Mouse (Mus musculus) forebrain, embryonic 14.5 days (tissue): ENCODE data around the gene Olfr215. TPM values are rescaled to one million over a fixed set of nuclear protein-coding genes. Genes with fewer than 3 reads are reported as not detected.
"Not testable (repeated sequence)": the region's sequence is repeated elsewhere in the genome, so short reads cannot be mapped to it uniquely, and the experiment has no call there.

Experiments used
- ATAC-seq: fragments of 200-750 bp; cut with Nextera tagmentation; 2 replicates; pipeline ENCODE4 v1.8.0; 2017; ENCODE audit warnings: mild to moderate bottlenecking, moderate library complexity
- DNase-seq: peaks from one replicate; pipeline ENCODE4 v3.0.0-alpha.2; 2015; ENCODE audit warnings: low spot score
- H3K27ac ChIP-seq: fragments of 300-500 bp; sonication (generic); 2 replicates; pipeline ENCODE4 v1.5.1; 2014; ENCODE audit warnings: low read depth, mild to moderate bottlenecking, control low read depth, low read length, moderate library complexity
- H3K27me3 ChIP-seq: fragments of 300-500 bp; sonication (generic); replicated peaks from 2 replicates; pipeline ENCODE4 v1.6.1; 2014; ENCODE audit warnings: low read length, control low read depth, mixed read lengths; ENCODE audit not compliant: control insufficient read depth, insufficient read depth
- H3K36me3 ChIP-seq: fragments of 300-500 bp; sonication (generic); 2 replicates; pipeline ENCODE4 v1.6.1; 2014; ENCODE audit warnings: low read length, control low read depth; ENCODE audit not compliant: control insufficient read depth, insufficient read depth
- H3K4me1 ChIP-seq: fragments of 300-500 bp; sonication (generic); 2 replicates; pipeline ENCODE4 v1.6.1; 2014; ENCODE audit warnings: antibody characterized with exemption, low read length, control low read depth; ENCODE audit not compliant: control insufficient read depth, insufficient read depth
- H3K4me2 ChIP-seq: fragments of 300-500 bp; sonication (generic); 2 replicates; pipeline ENCODE4 v1.6.1; 2014; ENCODE audit warnings: mild to moderate bottlenecking, control low read depth, low read length
- H3K4me3 ChIP-seq: fragments of 300-500 bp; sonication (generic); 2 replicates; pipeline ENCODE4 v1.5.1; 2014; ENCODE audit warnings: low read depth, low read length, control low read depth
- H3K9ac ChIP-seq: fragments of 300-500 bp; sonication (generic); 2 replicates; pipeline ENCODE4 v1.6.1; 2014; ENCODE audit warnings: mild to moderate bottlenecking, low read length, control low read depth, moderate library complexity
- H3K9me3 ChIP-seq: fragments of 300-500 bp; sonication (generic); replicated peaks from 2 replicates; pipeline ENCODE4 v1.6.1; 2016; ENCODE audit warnings: low read length, control low read depth, mixed read lengths; ENCODE audit not compliant: control insufficient read depth
- WGBS: fragments of 180-500 bp; shearing (Covaris S2); extraction: QIAGEN DNeasy Blood & Tissue Kit; methylation state at CpG from one replicate; pipeline ENCODE4 v1.1.7; 2014; 5-methylcytosine and 5-hydroxymethylcytosine counted together
- polyA plus RNA-seq: library from polyadenylated mRNA; unstranded; fragments of >200 nt; fragmentation: Nextera tagmentation; extraction: Ambion mirVana; gene quantifications from 2 replicates; pipeline ENCODE4 v1.2.1, GENCODE M21; 2014

Gene Olfr215
- polyA plus RNA-seq, 1 experiment from 2014 or later, result not detected

GRCm38 (mm10) chr6:116607230-116607629 lies 23.2 kb upstream of the Olfr215 start:
- Histone ChIP-seq H3K27ac (no peak overlapping the region), H3K4me1 (no peaks in the 10 kb centered on the region), H3K36me3 (no peaks in the 10 kb centered on the region), H3K9ac (no peak overlapping the region), H3K4me2 (no peak overlapping the region), H3K4me3 (no peak overlapping the region), H3K27me3 (no peaks in the 10 kb centered on the region), H3K9me3 (no peaks in the 10 kb centered on the region)
- ATAC-seq, result no peak
- 45% methylated on average over 4 of the region's 4 CpGs for WGBS
- DNase-seq, result no peak

GRCm38 (mm10) chr6:116600969-116601368 lies 17.0 kb upstream of the Olfr215 start:
- H3K27me3 ChIP-seq, result not testable (repeated sequence)

GRCm38 (mm10) chr6:116569834-116570233 lies 14.2 kb downstream of the Olfr215 start:
- Histone ChIP-seq H3K27me3 (no peaks in the 10 kb centered on the region), H3K4me3 (no peak overlapping the region), H3K9ac (no peak overlapping the region), H3K4me1 (no peaks in the 10 kb centered on the region), H3K9me3 (no peaks in the 10 kb centered on the region), H3K4me2 (no peak overlapping the region), H3K36me3 (no peaks in the 10 kb centered on the region), H3K27ac (no peak overlapping the region)
- 42% methylated on average over 3 of the region's 3 CpGs for WGBS
- ATAC-seq, result no peak
- DNase-seq, result peak; percentile 69

More at GRCm38 (mm10) chr6:116600969-116601368, 17.0 kb upstream of the Olfr215 start:
- ATAC-seq, H3K4me3 ChIP-seq, H3K36me3 ChIP-seq, H3K4me1 ChIP-seq, H3K4me2 ChIP-seq, DNase-seq, H3K27ac ChIP-seq, H3K9me3 ChIP-seq, H3K9ac ChIP-seq: not testable (repeated sequence)

GRCm38 (mm10) chr6:116554952-116555351 lies 29.0 kb downstream of the Olfr215 start:
- 72% methylated on average over 3 of the region's 3 CpGs for WGBS
- DNase-seq, result no peak

DNA sequence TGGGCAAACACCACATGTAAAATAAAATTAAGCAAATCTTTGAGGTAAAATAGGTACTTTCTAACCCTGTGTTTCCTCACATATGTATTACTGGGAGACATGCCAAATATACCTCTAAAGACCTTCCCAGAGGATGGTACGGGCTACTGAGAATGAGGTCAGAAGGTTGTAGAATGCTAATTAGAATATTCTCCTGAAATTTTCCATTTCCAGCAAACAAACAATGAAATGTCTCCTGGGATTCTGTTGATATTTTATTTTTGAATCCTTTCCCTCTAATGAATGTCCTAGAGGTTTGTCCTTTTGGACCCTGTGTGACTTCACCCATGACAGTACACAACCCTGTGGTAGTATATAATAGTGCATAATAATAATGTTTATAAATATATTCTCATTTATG lies 30.1 kb downstream of the Olfr215 start, which contains the start of gene Olfr214:
Gene Olfr214, plus strand, starts transcription at position 301 of the 400 bp plus-strand sequence.
- WGBS, result 84% methylated on average over 1 of the region's 1 CpGs
- no peak for ATAC-seq
- no peaks in the 10 kb centered on the region for H3K4me1 ChIP-seq

More at GRCm38 (mm10) chr6:116554952-116555351, 29.0 kb downstream of the Olfr215 start:
- Histone ChIP-seq H3K9ac (no peak overlapping the region), H3K4me3 (no peak overlapping the region), H3K4me2 (no peak overlapping the region), H3K4me1 (no peaks in the 10 kb centered on the region), H3K36me3 (no peaks in the 10 kb centered on the region), H3K9me3 (no peaks in the 10 kb centered on the region), H3K27ac (no peak overlapping the region), H3K27me3 (no peaks in the 10 kb centered on the region)
- no peak for ATAC-seq

GRCm38 (mm10) chr6:116550841-116551240 lies 33.2 kb downstream of the Olfr215 start, which contains the start of gene Gm5580:
TSS of gene Gm5580 (plus strand) at chr6:116551141.
- not testable (repeated sequence) for H3K4me1 ChIP-seq, DNase-seq, H3K9me3 ChIP-seq, ATAC-seq, H3K27me3 ChIP-seq, H3K36me3 ChIP-seq, H3K4me3 ChIP-seq, H3K9ac ChIP-seq, H3K4me2 ChIP-seq, H3K27ac ChIP-seq
- WGBS, result 96% methylated on average over 11 of the region's 11 CpGs

More for the DNA sequence above, 30.1 kb downstream of the Olfr215 start, which contains the start of gene Olfr214:
- Histone ChIP-seq H3K4me2 (no peak within 1 kb of the TSS), H3K36me3 (no peaks in the 10 kb centered on the region), H3K9me3 (no peaks in the 10 kb centered on the region), H3K4me3 (no peak within 1 kb of the TSS), H3K27ac (no peak within 1 kb of the TSS), H3K27me3 (no peaks in the 10 kb centered on the region), H3K9ac (no peak within 1 kb of the TSS)
- DNase-seq, result no peak

DNA sequence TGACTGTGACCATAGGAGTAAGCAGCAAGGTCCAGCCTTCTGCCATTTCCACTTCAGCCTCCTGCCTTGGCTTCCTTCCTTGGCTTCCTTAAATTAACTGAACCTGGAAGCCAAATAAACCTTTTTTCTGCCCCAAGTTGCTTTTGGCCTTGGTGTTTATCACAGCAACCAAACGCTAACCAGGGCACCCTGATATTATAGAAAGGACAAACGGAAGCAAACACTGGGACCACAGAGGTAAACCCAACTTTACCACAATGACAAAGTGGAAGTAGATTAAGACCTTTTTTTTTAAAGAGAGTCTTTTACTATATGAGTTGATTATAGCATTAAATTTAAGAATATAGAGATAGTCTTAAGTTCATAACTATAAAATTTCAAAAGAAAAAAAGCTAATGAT lies 41.5 kb downstream of the Olfr215 start:
- Histone ChIP-seq H3K36me3 (no peaks in the 10 kb centered on the region), H3K27ac (no peak overlapping the region), H3K4me1 (no peaks in the 10 kb centered on the region), H3K4me3 (no peak overlapping the region), H3K4me2 (no peak overlapping the region), H3K9me3 (no peaks in the 10 kb centered on the region), H3K9ac (no peak overlapping the region), H3K27me3 (no peaks in the 10 kb centered on the region)
- ATAC-seq (no peak), DNase-seq (no peak)
- WGBS, result 91% methylated on average over 2 of the region's 2 CpGs

- no peak within 1 kb of the TSS for H3K9ac ChIP-seq
- H3K36me3 ChIP-seq, result no peaks in the 10 kb centered on the region
- H3K27me3 ChIP-seq, result no peaks in the 10 kb centered on the region
- no peak within 1 kb of the TSS for H3K4me2 ChIP-seq
- no peak for DNase-seq
- WGBS, result 94% methylated on average over 1 of the region's 1 CpGs
- H3K4me3 ChIP-seq, result no peak within 1 kb of the TSS
- no peak for ATAC-seq
- H3K9me3 ChIP-seq, result no peaks in the 10 kb centered on the region
- no peak within 1 kb of the TSS for H3K27ac ChIP-seq
- no peaks in the 10 kb centered on the region for H3K4me1 ChIP-seq
Observed at GRCm38 (mm10) chr6:116538156-116538555, 45.8 kb downstream of the Olfr215 start, which contains the start of gene Olfr213. TSS of gene Olfr213 (plus strand) at chr6:116538456.
